Mouse (Mus musculus) layer of hippocampus, adult 2 months (tissue): ENCODE results near the gene Ddx49. TPM values are rescaled to one million over a fixed set of nuclear protein-coding genes. Genes with fewer than 3 reads are reported as not detected.

Source experiments
- DNase-seq, 2 experiments: peaks; one replicate each; pipeline ENCODE4 v3.0.0; 2022; ENCODE audit warnings: low spot score in 2 of 2
- H3K27ac ChIP-seq: fragments of 200-600 bp; 2 replicates; pipeline ENCODE4 v1.8.1; 2022
- H3K4me3 ChIP-seq: fragments of 200-600 bp; 2 replicates; pipeline ENCODE4 v1.8.1; 2022; ENCODE audit warnings: mild to moderate bottlenecking
- CTCF ChIP-seq: fragments of 200-600 bp; conservative IDR thresholded peaks from 2 replicates; pipeline ENCODE4 v1.8.1; 2022; ENCODE audit warnings: antibody characterized with exemption, mild to moderate bottlenecking, moderate library complexity
- total RNA-seq, 2 experiments: library from RNA; stranded (reverse); gene quantifications; 2 replicates each; pipeline ENCODE4 v1.2.3; 2021

The Ddx49 gene
- total RNA-seq, 2 experiments from 2014 or later: 45.5 to 52.1 TPM

DNA sequence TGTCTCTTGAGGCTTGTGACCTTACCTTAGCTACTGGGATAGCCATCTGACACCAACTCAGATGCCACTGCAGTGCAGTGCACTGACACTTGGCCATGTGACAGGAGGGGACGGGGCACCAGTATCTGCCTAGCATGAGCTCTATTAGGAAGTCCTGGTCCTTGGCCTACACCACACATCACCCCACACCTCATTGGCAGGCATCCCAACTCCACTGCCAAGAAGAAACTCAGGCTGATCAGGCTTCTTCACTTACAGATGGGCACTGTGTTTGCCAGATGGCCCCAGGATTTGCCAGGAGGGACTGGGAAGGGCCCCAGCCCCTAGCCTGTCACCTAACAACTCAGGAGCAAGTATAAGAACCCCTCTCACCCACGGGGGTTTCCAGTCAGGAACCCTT, 11.1 kb upstream of the Ddx49 start:
- TF ChIP-seq CTCF: no peak
- DNase-seq: no peak

GRCm38 (mm10) chr8:70309311-70309710, 7.0 kb upstream of the Ddx49 start:
- no peak for DNase-seq
- peak; percentile 81 for TF ChIP-seq CTCF
- Histone ChIP-seq H3K27ac (no peak overlapping the region), H3K4me3 (no peak overlapping the region)

More for the DNA sequence above, 11.1 kb upstream of the Ddx49 start:
- Histone ChIP-seq H3K27ac (no peak overlapping the region), H3K4me3 (no peak overlapping the region)

GRCm38 (mm10) chr8:70302901-70303300, 612 bp upstream of the Ddx49 start:
- peak overlapping the region; percentile 81 for H3K4me3 ChIP-seq
- no peak for DNase-seq
- H3K27ac ChIP-seq: peak overlapping the region; percentile 93
- no peak for TF ChIP-seq CTCF

DNA sequence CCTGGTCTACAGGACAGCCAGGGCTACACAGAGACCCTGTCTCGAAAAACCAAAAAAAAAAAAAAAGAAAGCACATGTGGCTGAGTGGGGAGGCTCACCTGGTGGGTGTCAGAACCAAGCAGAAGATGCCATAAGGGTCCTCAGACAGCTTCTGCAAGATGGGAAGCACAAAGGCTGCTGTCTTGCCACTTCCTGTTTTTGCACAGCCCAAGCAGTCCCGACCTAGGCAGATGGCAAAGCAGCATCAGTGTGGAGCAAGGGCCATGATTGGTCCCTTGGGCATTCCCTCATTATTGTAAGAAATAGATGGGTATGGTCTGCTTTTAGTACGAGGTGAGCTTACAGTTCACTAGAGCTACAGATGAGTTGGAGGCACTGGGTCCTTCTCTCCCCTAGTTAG, 1.4 kb downstream of the Ddx49 start:
- Histone ChIP-seq H3K27ac (no peak overlapping the region), H3K4me3 (no peak overlapping the region)
- TF ChIP-seq CTCF: no peak
- DNase-seq: no peak

- Histone ChIP-seq H3K27ac (peak overlapping the region; percentile 86), H3K4me3 (no peak overlapping the region)
- TF ChIP-seq CTCF: no peak
- DNase-seq: peak; percentile 51 to 67
These were observed 8.3 kb downstream of the Ddx49 start for GRCm38 (mm10) chr8:70293988-70294405.

DNA sequence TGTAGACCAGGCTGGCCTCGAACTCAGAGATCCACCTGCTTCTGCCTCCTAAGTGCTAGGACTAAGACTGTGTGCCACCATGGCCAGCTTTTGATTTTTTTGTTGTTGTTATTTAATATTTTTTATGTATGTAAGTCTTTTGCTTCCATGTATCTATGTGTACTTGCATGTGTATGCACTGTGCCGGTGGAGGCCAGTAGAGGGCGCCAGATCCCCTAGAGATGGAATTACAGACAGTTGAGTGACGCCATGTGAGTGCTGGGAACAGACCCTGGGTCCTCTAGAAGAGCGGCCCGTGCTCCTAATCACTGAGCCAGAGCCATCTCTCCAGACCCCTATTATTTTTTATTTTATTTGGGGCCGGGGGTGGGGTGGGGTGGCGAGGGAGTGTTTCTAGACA, 15.6 kb downstream of the Ddx49 start:
- DNase-seq: no peak
- Histone ChIP-seq H3K27ac (no peak overlapping the region), H3K4me3 (no peak overlapping the region)
- peak; percentile 63 for TF ChIP-seq CTCF

DNA sequence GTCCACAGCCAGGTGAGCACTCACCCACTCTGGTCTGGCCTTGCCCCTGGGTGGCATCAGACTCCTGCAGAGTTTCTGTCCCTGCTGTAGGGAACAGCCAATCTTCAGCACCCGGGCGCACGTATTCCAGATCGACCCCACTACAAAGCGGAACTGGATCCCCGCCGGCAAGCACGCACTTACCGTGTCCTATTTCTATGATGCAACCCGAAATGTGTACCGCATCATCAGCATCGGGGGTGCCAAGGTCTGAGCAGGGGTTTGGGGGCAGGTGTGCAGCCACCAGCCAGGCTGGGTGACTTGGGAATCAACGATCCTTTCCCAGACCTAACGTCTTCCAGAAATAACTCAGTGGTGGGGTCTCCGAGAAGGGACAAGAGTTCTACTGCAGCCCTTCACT, 17.0 kb downstream of the Ddx49 start:
- H3K4me3 ChIP-seq: no peak overlapping the region
- H3K27ac ChIP-seq: no peak overlapping the region
- no peak for TF ChIP-seq CTCF
- DNase-seq: no peak

DNA sequence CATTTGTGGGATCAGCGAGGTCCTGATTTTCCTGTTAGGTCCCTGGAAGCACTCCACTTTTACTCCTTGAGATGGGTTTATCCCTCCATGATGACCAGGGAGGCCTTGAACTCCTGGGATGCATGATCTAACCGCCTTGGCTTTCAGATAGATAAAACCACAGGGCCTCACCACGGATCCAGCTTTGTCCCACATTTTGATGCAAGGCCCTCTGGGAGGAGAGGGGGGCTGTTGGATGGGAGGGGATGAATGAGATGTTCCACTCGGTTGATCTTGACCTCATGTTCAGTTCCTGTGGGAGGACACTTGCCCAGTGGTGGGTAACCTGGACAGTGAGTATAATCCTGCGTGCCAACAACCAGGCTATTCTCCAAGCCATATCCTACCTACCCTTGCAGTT, 17.9 kb downstream of the Ddx49 start:
- DNase-seq: no peak
- no peak for TF ChIP-seq CTCF
- no peak overlapping the region for H3K27ac ChIP-seq
- H3K4me3 ChIP-seq: no peak overlapping the region

- H3K4me3 ChIP-seq: peak overlapping the region; percentile 81
- DNase-seq: no peak
- no peak for TF ChIP-seq CTCF
- H3K27ac ChIP-seq: peak overlapping the region; percentile 90
These were observed 18.9 kb downstream of the Ddx49 start for GRCm38 (mm10) chr8:70283136-70284077.

GRCm38 (mm10) chr8:70282603-70283135, 19.6 kb downstream of the Ddx49 start, which contains the start of gene Homer3:
Homer3 (plus strand) TSS chr8:70282827.
- TF ChIP-seq CTCF: peak; percentile 82
- Histone ChIP-seq H3K27ac (peak within 1 kb of the TSS; percentile 90), H3K4me3 (peak within 1 kb of the TSS; percentile 81)
- DNase-seq: peak; percentile 78 to 84

DNA sequence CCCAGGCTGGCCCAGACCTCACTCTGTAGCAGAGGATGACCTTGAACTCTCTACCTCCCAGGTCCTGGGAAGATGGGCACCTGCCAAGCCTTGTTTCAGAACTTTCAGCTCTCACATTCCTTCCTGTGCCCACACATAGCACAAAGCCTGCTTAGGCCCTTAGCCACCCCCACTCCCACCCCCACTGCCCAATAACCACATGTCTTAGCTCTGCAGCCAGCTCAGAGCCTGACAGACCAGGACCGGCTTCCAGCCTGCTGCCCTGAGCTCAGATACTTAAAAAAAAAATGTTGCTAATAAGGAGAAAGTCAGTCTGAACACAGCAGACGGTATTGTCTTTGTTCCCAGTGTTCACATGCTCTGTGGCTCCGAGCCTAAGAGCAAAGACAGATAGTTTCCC, 21.3 kb downstream of the Ddx49 start:
- no peak overlapping the region for H3K4me3 ChIP-seq
- H3K27ac ChIP-seq: peak overlapping the region; percentile 90
- DNase-seq: peak in 1 of 2 experiments; percentile 10
- no peak for TF ChIP-seq CTCF

DNA sequence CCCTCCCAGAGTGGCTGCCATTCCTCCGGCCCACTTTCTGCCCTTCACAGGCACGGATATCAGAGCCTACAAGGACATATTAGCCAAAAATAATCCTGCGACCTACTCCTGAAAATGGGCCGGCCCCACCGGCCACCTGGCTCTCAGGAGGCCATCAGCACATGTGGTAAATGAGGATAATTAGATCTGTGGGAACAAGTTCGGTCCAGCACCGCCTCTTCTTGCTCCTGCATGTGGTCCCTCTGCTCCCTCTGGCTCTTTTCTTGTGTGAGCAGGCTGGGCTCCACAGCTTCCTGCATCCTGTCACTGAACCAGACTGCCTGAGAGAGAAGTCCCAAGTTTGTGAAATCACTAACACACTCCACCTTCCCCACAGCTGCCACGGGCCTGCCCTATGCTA, 23.0 kb downstream of the Ddx49 start:
- Histone ChIP-seq H3K4me3 (no peak overlapping the region), H3K27ac (peak overlapping the region; percentile 90)
- no peak for TF ChIP-seq CTCF
- DNase-seq: no peak

DNA sequence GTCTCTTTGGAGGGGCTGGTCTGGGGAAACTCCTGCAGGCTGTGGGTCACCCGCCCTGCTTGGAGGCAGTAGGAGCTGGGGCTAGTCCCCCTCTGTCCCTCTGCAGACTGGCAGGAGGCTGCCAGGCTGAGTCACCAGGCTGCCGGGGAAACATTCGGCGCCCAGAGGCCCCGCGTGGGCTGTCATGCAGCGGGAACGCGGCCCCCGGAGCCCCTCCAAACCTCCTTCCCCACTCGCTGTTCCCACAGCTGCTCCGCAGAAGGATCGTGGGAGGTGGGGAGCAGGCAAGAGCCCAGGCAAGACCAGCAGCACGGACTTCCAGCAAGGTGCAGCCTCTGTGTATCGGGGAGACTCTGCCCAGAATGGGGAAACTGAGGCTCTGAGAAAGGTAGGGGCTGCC, 24.1 kb downstream of the Ddx49 start:
- Histone ChIP-seq H3K27ac (peak overlapping the region; percentile 90), H3K4me3 (peak overlapping the region; percentile 9; the same call in 1 of the 2 replicates)
- no peak for TF ChIP-seq CTCF
- peak; percentile 52 to 74 for DNase-seq
